Mouse (Mus musculus): ENCODE data around the gene March6. TPM values are rescaled to one million over a fixed set of nuclear protein-coding genes. Genes with fewer than 3 reads are reported as not detected.

Gene March6
- polyA plus RNA-seq, 1 experiment from 2014 or later = 15.8 TPM

- Histone ChIP-seq H3K27me3 (ENCODE audit: control insufficient read depth, insufficient read depth, low read depth, low read length) (no peaks in the 10 kb centered on the region), H3K9me3 (replicated peaks; ENCODE audit: control insufficient read depth, low read length) (no peaks in the 10 kb centered on the region), H3K27ac (ENCODE audit: low read length) (no peak overlapping the region), H3K4me3 (ENCODE audit: low read depth, low read length) (no peak overlapping the region), H3K36me3 (ENCODE audit: control insufficient read depth, insufficient read depth) (no peaks in the 10 kb centered on the region), H3K4me1 (ENCODE audit: control insufficient read depth, low read depth, low read length) (peaks cover 12% of the 10 kb centered on the region), H3K9ac (ENCODE audit: low read depth, low read length) (no peak overlapping the region), H3K4me2 (ENCODE audit: low read depth, low read length) (no peak overlapping the region)
- ATAC-seq (ENCODE audit: low read depth) = no peak
- WGBS (ENCODE audit: insufficient replicate concordance) = 46% methylated on average over 7 of the region's 7 CpGs
Observed at GRCm38 (mm10) chr15:31567431-31567830, 36.6 kb upstream of the March6 start.

DNA sequence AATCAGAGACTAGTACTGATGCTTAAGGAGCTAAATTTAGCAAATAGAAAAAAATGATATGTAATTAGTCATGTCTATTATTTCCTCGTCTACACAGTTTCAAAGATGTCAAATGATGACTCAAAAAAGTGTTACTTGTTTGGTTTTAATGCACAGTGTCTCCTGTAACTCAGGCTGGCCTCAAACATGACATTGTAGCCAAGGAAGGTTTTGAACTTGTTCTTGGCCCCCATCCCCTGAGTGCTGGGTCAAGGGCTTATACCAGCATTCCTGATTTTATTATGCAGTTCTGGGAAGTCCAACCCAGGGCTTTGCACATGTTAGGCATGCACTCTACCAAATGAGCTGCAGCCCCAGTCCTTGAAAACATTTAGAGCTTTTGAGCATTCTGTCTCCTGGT, 34.9 kb upstream of the March6 start:
- no peak overlapping the region for H3K4me3 ChIP-seq (ENCODE audit: low read depth, low read length)
- H3K9ac ChIP-seq (ENCODE audit: low read depth, low read length) = no peak overlapping the region
- H3K36me3 ChIP-seq (ENCODE audit: control insufficient read depth, insufficient read depth) = no peaks in the 10 kb centered on the region
- 45% methylated on average over 1 of the region's 1 CpGs for WGBS (ENCODE audit: insufficient replicate concordance)
- H3K27ac ChIP-seq (ENCODE audit: low read length) = no peak overlapping the region
- H3K9me3 ChIP-seq (replicated peaks; ENCODE audit: control insufficient read depth, low read length) = no peaks in the 10 kb centered on the region
- H3K4me1 ChIP-seq (ENCODE audit: control insufficient read depth, low read depth, low read length) = peaks cover 5% of the 10 kb centered on the region
- no peak overlapping the region for H3K4me2 ChIP-seq (ENCODE audit: low read depth, low read length)
- no peak for ATAC-seq (ENCODE audit: low read depth)
- no peaks in the 10 kb centered on the region for H3K27me3 ChIP-seq (ENCODE audit: control insufficient read depth, insufficient read depth, low read depth, low read length)

DNA sequence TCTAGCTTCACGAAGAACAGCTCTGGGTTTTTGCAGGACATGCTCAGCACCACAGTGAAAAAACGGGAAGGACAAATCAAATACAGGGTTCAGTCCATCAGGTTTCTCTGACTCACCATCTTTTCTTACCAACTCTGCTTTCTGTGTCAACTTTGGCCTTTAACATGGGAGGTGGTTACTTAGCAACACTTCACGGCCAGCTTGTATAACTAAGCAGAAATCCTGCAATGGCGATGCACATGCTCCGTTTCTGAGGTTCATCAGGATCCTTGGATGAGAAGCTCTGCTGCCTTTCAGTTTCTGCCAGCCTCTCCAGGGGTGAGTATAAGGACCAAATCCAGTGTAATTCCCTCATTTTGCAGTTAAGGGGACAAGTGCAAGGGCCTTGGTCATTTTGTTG, 34.3 kb upstream of the March6 start, which contains the start of gene Cmbl:
Gene Cmbl (plus strand): TSS at position 206 of the 400 bp plus-strand sequence.
- Histone ChIP-seq H3K9me3 (replicated peaks; ENCODE audit: control insufficient read depth, low read length) (no peaks in the 10 kb centered on the region), H3K27ac (ENCODE audit: low read length) (no peak within 1 kb of the TSS; the same call in 1 of the 2 replicates), H3K36me3 (ENCODE audit: control insufficient read depth, insufficient read depth) (no peaks in the 10 kb centered on the region), H3K27me3 (ENCODE audit: control insufficient read depth, insufficient read depth, low read depth, low read length) (no peaks in the 10 kb centered on the region), H3K4me2 (ENCODE audit: low read depth, low read length) (peak within 1 kb of the TSS; percentile 33; the same call in 1 of the 2 replicates), H3K9ac (ENCODE audit: low read depth, low read length) (no peak within 1 kb of the TSS), H3K4me3 (ENCODE audit: low read depth, low read length) (no peak within 1 kb of the TSS), H3K4me1 (ENCODE audit: control insufficient read depth, low read depth, low read length) (peaks cover 3% of the 10 kb centered on the region; the same call in 1 of the 2 replicates)
- ATAC-seq (ENCODE audit: low read depth) = no peak
- 68% methylated on average over 5 of the region's 5 CpGs for WGBS (ENCODE audit: insufficient replicate concordance)

DNA sequence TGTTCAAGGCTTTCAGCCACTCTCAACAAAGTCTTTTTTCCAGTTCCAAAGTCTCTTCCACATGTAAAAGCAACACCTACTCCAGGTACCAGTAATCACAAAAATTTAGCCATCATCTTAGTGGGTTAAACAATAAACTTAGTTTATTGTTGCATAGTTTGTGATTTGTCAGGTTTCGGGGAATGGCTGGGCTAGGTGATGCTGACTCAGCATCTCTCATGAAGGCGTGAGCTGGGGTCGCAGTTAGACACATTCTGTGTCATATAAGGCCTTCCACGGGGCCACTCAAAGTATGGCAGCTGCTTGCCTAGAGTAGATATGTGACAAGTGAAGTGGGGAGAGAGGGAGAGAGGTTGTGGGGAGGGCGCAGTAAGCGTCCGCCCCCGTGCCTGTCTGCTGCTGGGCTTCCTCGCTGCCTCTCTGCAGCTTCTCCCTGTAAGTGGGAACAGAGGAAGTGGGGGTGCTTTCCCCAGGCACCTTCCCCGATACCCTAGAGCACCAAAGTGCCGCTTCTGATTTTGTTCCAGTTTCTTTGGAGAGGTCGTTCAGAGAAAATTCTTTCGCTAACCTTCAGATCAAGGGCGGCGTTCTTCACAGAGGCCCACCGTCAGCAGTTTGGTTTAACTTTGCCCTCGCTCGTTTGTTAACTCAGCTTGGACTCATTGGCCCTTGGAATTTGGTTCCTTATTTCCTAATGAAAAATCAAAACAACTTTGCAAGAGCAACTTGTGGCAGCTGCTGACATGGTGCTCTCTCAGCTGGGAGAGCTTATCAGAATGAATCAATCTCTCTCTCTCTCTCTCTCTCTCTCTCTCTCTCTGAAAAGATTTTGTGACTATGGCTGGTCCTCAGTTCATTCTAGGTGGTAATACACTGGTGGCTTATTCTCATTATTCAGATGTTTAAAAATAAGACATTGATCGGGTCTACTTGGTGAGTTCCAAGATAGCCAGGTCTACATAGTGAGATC, 33.0 kb upstream of the March6 start:
- Histone ChIP-seq H3K36me3 (ENCODE audit: control insufficient read depth, insufficient read depth) (no peaks in the 10 kb centered on the region), H3K9ac (ENCODE audit: low read depth, low read length) (no peak overlapping the region), H3K9me3 (replicated peaks; ENCODE audit: control insufficient read depth, low read length) (no peaks in the 10 kb centered on the region), H3K27ac (ENCODE audit: low read length) (peak overlapping the region; percentile 16; the same call in 1 of the 2 replicates), H3K4me2 (ENCODE audit: low read depth, low read length) (peak overlapping the region; percentile 33; the same call in 1 of the 2 replicates), H3K4me1 (ENCODE audit: control insufficient read depth, low read depth, low read length) (peaks cover 3% of the 10 kb centered on the region; the same call in 1 of the 2 replicates), H3K4me3 (ENCODE audit: low read depth, low read length) (no peak overlapping the region), H3K27me3 (ENCODE audit: control insufficient read depth, insufficient read depth, low read depth, low read length) (no peaks in the 10 kb centered on the region)
- ATAC-seq (ENCODE audit: low read depth) = 0 out of 2 replicates have a peak, but pooled peaks have one; percentile 10
- 56% methylated on average over 19 of the region's 19 CpGs for WGBS (ENCODE audit: insufficient replicate concordance)

DNA sequence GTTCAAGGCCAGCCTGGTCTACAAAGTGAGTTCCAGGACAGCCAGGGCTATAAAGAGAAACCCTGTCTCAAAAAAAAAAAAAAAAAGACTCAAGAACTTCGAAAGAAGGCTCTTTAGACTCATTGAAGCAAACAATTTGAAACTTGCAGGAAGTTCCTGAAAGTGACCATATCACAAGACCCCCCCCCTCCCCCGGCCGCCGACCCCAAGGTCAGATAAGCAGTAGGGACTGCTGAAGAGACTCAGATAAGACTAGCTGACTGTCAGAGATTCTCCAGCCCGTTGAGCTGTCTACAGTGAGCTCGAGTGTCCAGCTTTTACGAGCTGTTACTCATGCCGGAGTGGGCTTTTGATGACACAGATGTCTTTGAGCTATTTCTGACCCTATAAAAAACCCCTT, 32.0 kb upstream of the March6 start:
- 33% methylated on average over 8 of the region's 8 CpGs for WGBS (ENCODE audit: insufficient replicate concordance)
- no peak overlapping the region for H3K4me3 ChIP-seq (ENCODE audit: low read depth, low read length)
- no peak overlapping the region for H3K9ac ChIP-seq (ENCODE audit: low read depth, low read length)
- H3K27ac ChIP-seq (ENCODE audit: low read length) = no peak overlapping the region
- H3K27me3 ChIP-seq (ENCODE audit: control insufficient read depth, insufficient read depth, low read depth, low read length) = no peaks in the 10 kb centered on the region
- ATAC-seq (ENCODE audit: low read depth) = no peak
- H3K36me3 ChIP-seq (ENCODE audit: control insufficient read depth, insufficient read depth) = no peaks in the 10 kb centered on the region
- peaks cover 3% of the 10 kb centered on the region; the same call in 1 of the 2 replicates for H3K4me1 ChIP-seq (ENCODE audit: control insufficient read depth, low read depth, low read length)
- H3K9me3 ChIP-seq (replicated peaks; ENCODE audit: control insufficient read depth, low read length) = no peaks in the 10 kb centered on the region
- H3K4me2 ChIP-seq (ENCODE audit: low read depth, low read length) = no peak overlapping the region

- Histone ChIP-seq H3K4me3 (ENCODE audit: low read depth, low read length) (no peak overlapping the region), H3K9ac (ENCODE audit: low read depth, low read length) (no peak overlapping the region), H3K36me3 (ENCODE audit: control insufficient read depth, insufficient read depth) (no peaks in the 10 kb centered on the region), H3K27ac (ENCODE audit: low read length) (no peak overlapping the region), H3K27me3 (ENCODE audit: control insufficient read depth, insufficient read depth, low read depth, low read length) (no peaks in the 10 kb centered on the region), H3K4me2 (ENCODE audit: low read depth, low read length) (no peak overlapping the region), H3K9me3 (replicated peaks; ENCODE audit: control insufficient read depth, low read length) (no peaks in the 10 kb centered on the region), H3K4me1 (ENCODE audit: control insufficient read depth, low read depth, low read length) (peaks cover 3% of the 10 kb centered on the region; the same call in 1 of the 2 replicates)
- no peak for ATAC-seq (ENCODE audit: low read depth)
- WGBS (ENCODE audit: insufficient replicate concordance) = 84% methylated on average over 4 of the region's 4 CpGs
Observed at GRCm38 (mm10) chr15:31561976-31562375, 31.1 kb upstream of the March6 start.

GRCm38 (mm10) chr15:31561390-31561789, 30.5 kb upstream of the March6 start:
- Histone ChIP-seq H3K4me1 (ENCODE audit: control insufficient read depth, low read depth, low read length) (peaks cover 3% of the 10 kb centered on the region; the same call in 1 of the 2 replicates), H3K9me3 (replicated peaks; ENCODE audit: control insufficient read depth, low read length) (no peaks in the 10 kb centered on the region), H3K4me3 (ENCODE audit: low read depth, low read length) (no peak overlapping the region), H3K27ac (ENCODE audit: low read length) (no peak overlapping the region), H3K4me2 (ENCODE audit: low read depth, low read length) (no peak overlapping the region), H3K9ac (ENCODE audit: low read depth, low read length) (no peak overlapping the region), H3K27me3 (ENCODE audit: control insufficient read depth, insufficient read depth, low read depth, low read length) (no peaks in the 10 kb centered on the region), H3K36me3 (ENCODE audit: control insufficient read depth, insufficient read depth) (no peaks in the 10 kb centered on the region)
- no peak for ATAC-seq (ENCODE audit: low read depth)
- WGBS (ENCODE audit: insufficient replicate concordance) = 77% methylated on average over 6 of the region's 6 CpGs

GRCm38 (mm10) chr15:31554855-31555254, 24.0 kb upstream of the March6 start:
- H3K4me1 ChIP-seq (ENCODE audit: control insufficient read depth, low read depth, low read length) = no peaks in the 10 kb centered on the region
- H3K4me3 ChIP-seq (ENCODE audit: low read depth, low read length) = no peak overlapping the region
- no peaks in the 10 kb centered on the region for H3K27me3 ChIP-seq (ENCODE audit: control insufficient read depth, insufficient read depth, low read depth, low read length)
- no peak overlapping the region for H3K27ac ChIP-seq (ENCODE audit: low read length)
- no peak for ATAC-seq (ENCODE audit: low read depth)
- H3K9ac ChIP-seq (ENCODE audit: low read depth, low read length) = no peak overlapping the region
- H3K9me3 ChIP-seq (replicated peaks; ENCODE audit: control insufficient read depth, low read length) = no peaks in the 10 kb centered on the region
- H3K4me2 ChIP-seq (ENCODE audit: low read depth, low read length) = no peak overlapping the region
- H3K36me3 ChIP-seq (ENCODE audit: control insufficient read depth, insufficient read depth) = no peaks in the 10 kb centered on the region
- WGBS (ENCODE audit: insufficient replicate concordance) = 39% methylated on average over 2 of the region's 2 CpGs

DNA sequence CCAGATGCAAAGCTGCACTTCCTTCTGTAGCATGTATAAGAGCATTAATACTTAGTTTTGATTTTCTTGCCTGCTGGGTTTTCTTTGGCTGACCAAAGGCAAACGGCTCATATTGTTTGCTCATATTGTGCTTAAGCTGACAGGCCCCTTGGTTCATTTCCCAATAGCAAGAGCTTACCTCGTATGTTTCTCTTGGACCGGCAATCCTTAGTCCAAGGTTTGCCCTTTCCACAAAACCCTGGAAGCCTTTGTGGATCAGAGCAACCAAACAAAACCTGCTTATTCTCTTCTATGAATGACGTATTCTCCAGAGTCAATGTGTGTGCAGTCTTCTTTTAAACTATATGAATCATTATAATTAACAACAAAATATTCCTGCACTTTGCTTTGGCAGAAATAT, 19.5 kb upstream of the March6 start:
- H3K4me3 ChIP-seq (ENCODE audit: low read depth, low read length) = no peak overlapping the region
- H3K36me3 ChIP-seq (ENCODE audit: control insufficient read depth, insufficient read depth) = no peaks in the 10 kb centered on the region
- H3K9me3 ChIP-seq (replicated peaks; ENCODE audit: control insufficient read depth, low read length) = no peaks in the 10 kb centered on the region
- no peak for ATAC-seq (ENCODE audit: low read depth)
- no peak overlapping the region for H3K27ac ChIP-seq (ENCODE audit: low read length)
- H3K9ac ChIP-seq (ENCODE audit: low read depth, low read length) = no peak overlapping the region
- H3K27me3 ChIP-seq (ENCODE audit: control insufficient read depth, insufficient read depth, low read depth, low read length) = no peaks in the 10 kb centered on the region
- 67% methylated on average over 4 of the region's 4 CpGs for WGBS (ENCODE audit: insufficient replicate concordance)
- H3K4me1 ChIP-seq (ENCODE audit: control insufficient read depth, low read depth, low read length) = peaks cover 2% of the 10 kb centered on the region; the same call in 1 of the 2 replicates
- no peak overlapping the region for H3K4me2 ChIP-seq (ENCODE audit: low read depth, low read length)

All from liver, embryonic 16.5 days (tissue).